Mouse (Mus musculus) hindbrain, embryonic 12.5 days (tissue): ENCODE measurements around the gene Hectd1. TPM values are rescaled to one million over a fixed set of nuclear protein-coding genes. Genes with fewer than 3 reads are reported as not detected.

Source experiments
- ATAC-seq: fragments of 200-750 bp; cut with Nextera tagmentation; 2 replicates; pipeline ENCODE4 v1.8.0; 2017; ENCODE audit warnings: moderate TSS enrichment; ENCODE audit not compliant: low FRiP score
- H3K27ac ChIP-seq: fragments of 300-500 bp; sonication (generic); 2 replicates; pipeline ENCODE4 v1.5.1; 2016; ENCODE audit warnings: mild to moderate bottlenecking
- H3K27me3 ChIP-seq: fragments of 300-500 bp; sonication (generic); 2 replicates; pipeline ENCODE4 v1.6.1; 2016; ENCODE audit warnings: mild to moderate bottlenecking
- H3K36me3 ChIP-seq: fragments of 300-500 bp; sonication (generic); 2 replicates; pipeline ENCODE4 v1.6.1; 2016; ENCODE audit warnings: mild to moderate bottlenecking
- H3K4me1 ChIP-seq: fragments of 300-500 bp; sonication (generic); 2 replicates; pipeline ENCODE4 v1.6.1; 2016
- H3K4me2 ChIP-seq: fragments of 300-500 bp; sonication (generic); replicated peaks from 2 replicates; pipeline ENCODE4 v1.6.1; 2016; ENCODE audit warnings: mild to moderate bottlenecking
- H3K4me3 ChIP-seq: fragments of 300-500 bp; sonication (generic); 2 replicates; pipeline ENCODE4 v1.5.1; 2016; ENCODE audit warnings: mild to moderate bottlenecking
- H3K9ac ChIP-seq: fragments of 300-500 bp; sonication (generic); 2 replicates; pipeline ENCODE4 v1.6.1; 2016; ENCODE audit warnings: mild to moderate bottlenecking, moderate library complexity
- H3K9me3 ChIP-seq: fragments of 300-500 bp; sonication (generic); replicated peaks from 2 replicates; pipeline ENCODE4 v1.6.1; 2016; ENCODE audit warnings: mild to moderate bottlenecking
- WGBS: fragments of 180-500 bp; shearing (Covaris S2); methylation state at CpG from one replicate; pipeline ENCODE4 v1.1.7; 2016; 5-methylcytosine and 5-hydroxymethylcytosine counted together
- polyA plus RNA-seq: library from polyadenylated mRNA; unstranded; fragments of >200 nt; fragmentation: Nextera tagmentation; extraction: Ambion mirVana; gene quantifications from 2 replicates; pipeline ENCODE4 v1.2.1, GENCODE M21; 2016

Hectd1 gene
- 40.9 and 42.8 TPM in 2 replicates for polyA plus RNA-seq

DNA sequence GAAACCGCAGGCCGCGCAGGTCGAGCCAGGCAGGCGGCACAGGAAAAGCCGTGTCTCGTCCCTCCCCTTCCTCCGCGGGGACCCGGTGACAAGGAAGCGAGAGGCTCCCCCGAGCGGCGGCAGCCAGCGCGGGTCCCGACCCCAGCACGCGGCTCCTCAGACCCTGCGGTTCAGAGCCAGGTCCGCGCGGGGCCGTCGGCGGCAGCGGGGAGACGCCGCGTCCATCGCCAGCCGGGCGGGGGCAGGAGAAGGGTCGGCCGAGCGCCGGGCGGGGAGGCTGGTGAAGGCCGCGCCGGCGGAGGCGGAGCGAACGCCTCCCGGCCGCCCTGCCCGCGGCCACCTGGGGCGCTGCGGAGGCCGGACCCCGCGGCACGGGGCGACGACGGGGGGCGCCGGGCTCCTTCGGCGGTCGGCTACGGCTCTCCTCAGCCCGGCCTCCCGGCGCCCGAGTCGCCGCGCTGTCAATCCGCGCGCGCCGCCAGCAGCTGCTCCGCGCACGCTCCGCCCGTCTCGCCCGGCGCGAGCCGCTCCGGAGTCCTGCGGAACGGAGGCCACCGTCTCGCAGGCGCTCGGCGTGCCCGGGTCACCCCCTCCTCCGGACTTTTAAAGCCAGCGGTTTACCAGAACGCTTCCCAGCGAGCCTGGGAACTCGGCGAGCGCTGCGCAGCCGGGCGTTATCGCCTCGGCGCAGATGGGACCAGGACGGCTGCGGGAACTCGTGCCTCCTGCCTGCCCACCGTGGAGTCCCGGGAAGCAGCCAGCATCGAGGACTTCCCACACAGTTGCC is at the start of gene Hectd1:
TSS of gene Hectd1 (minus strand) at position 247 of the 787 bp plus-strand sequence.
- peak; percentile 96 for ATAC-seq

DNA sequence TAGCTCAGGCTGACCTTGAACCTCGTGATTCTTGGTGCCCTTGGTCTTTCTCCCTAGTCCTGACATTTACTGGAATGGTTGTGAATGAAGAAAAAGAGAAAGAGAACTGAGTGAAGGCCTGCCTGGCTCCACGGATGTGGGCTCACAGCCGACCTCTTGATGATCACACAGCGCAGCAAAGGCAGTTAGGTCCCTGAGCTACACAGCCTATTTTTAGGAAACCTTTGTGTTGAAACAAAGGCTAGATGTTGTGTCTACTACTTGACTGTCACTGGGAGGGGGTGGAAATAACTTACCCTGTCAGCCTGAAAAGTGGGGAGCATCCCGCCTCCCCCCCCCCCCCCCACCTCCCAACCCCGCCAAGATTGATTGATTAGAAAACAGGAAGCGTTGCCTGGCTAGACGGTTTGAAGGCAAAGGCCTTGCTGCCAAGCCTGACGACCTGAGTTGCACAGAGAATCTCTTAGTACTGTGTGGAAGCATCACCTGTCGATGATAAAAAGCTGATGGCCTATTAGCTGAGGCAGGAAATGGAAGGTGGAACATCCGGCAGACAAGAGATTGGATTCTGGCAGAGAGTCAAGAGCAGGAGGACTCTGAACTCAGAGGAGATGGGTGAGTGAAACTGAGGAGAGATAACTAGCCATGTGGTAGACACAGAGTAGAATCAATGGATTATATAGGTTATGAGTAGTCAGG is 42.3 kb upstream of the Hectd1 start:
- Histone ChIP-seq H3K27me3 (peaks cover 15% of the 10 kb centered on the region; the same call in 1 of the 2 replicates), H3K4me1 (0 out of 2 replicates have a peak, but pooled peaks cover under 1% of the 10 kb centered on the region), H3K4me2 (no peak overlapping the region), H3K4me3 (no peak overlapping the region), H3K36me3 (no peaks in the 10 kb centered on the region), H3K9me3 (no peaks in the 10 kb centered on the region), H3K27ac (no peak overlapping the region), H3K9ac (no peak overlapping the region)
- ATAC-seq: no peak
- WGBS: 55% methylated on average over 11 of the region's 11 CpGs

More for the DNA sequence above, at the start of gene Hectd1:
- peaks cover 19% of the 10 kb centered on the region for H3K4me1 ChIP-seq
- peak within 1 kb of the TSS; percentile 70 for H3K4me2 ChIP-seq
- peak within 1 kb of the TSS; percentile 99 for H3K27ac ChIP-seq
- no peaks in the 10 kb centered on the region for H3K27me3 ChIP-seq
- H3K4me3 ChIP-seq: peak within 1 kb of the TSS; percentile 96
- WGBS: under 1% methylated on average over 94 of the region's 114 CpGs
- H3K9me3 ChIP-seq: no peaks in the 10 kb centered on the region
- peak within 1 kb of the TSS; percentile 95 for H3K9ac ChIP-seq
- H3K36me3 ChIP-seq: peaks cover 10% of the 10 kb centered on the region

DNA sequence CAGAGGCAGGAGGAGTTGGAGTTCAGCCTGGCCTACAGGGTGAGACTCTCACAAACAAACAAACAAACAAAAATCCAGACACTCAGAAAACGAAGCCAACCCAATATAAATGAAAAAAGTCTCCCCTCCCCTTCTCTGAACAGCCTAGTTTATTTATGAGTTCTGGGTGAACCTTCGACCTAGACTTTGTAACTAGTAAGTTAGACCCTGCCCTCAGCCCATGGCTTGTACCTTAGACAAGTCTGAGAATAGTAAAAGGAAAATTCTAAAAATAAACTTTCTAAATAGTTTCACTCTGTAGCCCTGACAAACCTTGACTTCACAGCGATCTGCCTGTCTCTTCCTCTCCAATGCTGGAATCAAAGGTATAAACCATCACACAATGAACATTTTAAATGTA is 40.2 kb upstream of the Hectd1 start:
- Histone ChIP-seq H3K4me3 (no peak overlapping the region), H3K9me3 (no peaks in the 10 kb centered on the region), H3K4me1 (peaks cover 19% of the 10 kb centered on the region), H3K27me3 (peaks cover 15% of the 10 kb centered on the region; the same call in 1 of the 2 replicates), H3K27ac (no peak overlapping the region), H3K4me2 (no peak overlapping the region), H3K9ac (no peak overlapping the region), H3K36me3 (no peaks in the 10 kb centered on the region)
- ATAC-seq: no peak
- 79% methylated on average over 3 of the region's 3 CpGs for WGBS

DNA sequence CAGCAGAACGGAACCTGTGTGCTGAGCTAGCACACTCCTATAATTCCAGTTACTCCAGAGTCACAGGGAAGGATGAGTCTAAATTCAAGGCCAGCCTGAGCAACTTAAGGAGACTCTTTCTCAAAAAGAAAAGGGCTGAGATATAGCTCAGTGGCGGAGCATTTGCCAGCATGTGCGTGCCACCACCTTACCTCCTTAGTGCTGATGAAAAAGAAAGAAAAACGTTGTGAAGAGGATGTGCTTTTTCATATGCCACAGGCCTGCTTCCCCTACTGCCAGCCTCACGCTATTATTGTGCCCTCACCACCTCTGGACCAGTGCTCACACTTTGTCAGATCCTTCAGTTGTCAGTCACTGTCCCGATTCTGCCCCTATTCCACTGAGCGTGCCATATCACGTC is 37.7 kb upstream of the Hectd1 start:
- 82% methylated on average over 8 of the region's 8 CpGs for WGBS
- Histone ChIP-seq H3K9me3 (no peaks in the 10 kb centered on the region), H3K36me3 (no peaks in the 10 kb centered on the region), H3K27me3 (peaks cover 20% of the 10 kb centered on the region), H3K4me1 (peaks cover 20% of the 10 kb centered on the region), H3K27ac (no peak overlapping the region), H3K4me3 (no peak overlapping the region), H3K4me2 (no peak overlapping the region), H3K9ac (no peak overlapping the region)
- no peak for ATAC-seq

DNA sequence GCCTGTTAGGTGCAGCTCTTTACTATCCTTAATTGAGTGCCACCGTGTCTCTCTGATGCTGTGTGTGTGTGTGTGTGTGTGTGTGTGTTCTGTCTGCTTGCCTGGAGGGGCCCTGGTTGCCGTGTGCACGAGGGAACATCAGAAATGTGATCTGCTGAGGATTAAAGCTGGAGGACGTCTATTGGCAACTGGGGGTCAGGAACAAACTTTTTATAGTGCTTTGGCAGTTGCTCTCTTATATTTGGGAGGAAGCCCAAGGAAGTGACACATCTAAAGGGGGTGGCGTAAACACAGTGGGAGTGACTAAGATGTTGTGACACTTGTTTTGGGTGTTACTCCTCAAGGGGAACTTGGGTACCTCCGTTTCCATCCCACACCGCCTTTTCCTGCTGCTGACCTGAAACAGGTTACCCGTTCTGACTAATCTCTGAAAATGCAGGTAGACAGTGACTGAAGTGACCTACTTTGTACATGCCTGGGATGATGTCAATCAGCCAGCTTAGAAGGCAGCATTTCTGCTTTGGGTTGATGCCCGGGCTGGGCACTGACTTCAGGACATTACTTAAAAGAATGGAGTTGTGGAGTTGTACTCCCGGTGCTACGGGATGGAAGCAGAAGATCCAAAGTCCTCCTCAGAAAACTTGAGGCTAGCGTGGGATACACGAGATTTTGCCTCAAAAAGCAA is 37.0 kb upstream of the Hectd1 start:
- ATAC-seq: no peak
- 67% methylated on average over 13 of the region's 13 CpGs for WGBS

DNA sequence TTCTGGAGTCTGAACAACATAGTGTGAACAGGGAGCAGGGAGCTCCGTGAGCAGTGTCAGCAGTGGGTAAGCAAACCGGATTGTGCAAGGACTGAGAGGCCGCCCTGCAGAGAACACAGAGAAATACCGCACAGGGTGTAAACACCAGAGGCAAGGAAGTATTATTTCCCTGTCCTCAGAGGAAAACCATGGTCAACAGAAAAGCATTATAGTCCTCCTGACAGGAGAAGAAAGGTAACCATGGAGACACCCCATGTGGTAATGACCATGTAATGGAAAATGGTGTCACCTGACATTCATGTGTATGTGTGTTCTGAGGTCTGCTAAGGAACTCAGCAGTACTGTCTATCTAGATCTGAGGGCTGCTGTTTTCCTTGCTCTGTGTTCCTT is 36.4 kb upstream of the Hectd1 start:
- WGBS: 11% methylated on average over 4 of the region's 4 CpGs

More for the DNA sequence above, 37.0 kb upstream of the Hectd1 start:
- H3K36me3 ChIP-seq: no peaks in the 10 kb centered on the region
- H3K9ac ChIP-seq: no peak overlapping the region
- H3K4me3 ChIP-seq: no peak overlapping the region
- H3K27me3 ChIP-seq: peaks cover 20% of the 10 kb centered on the region
- H3K4me1 ChIP-seq: peaks cover 20% of the 10 kb centered on the region
- no peaks in the 10 kb centered on the region for H3K9me3 ChIP-seq
- no peak overlapping the region for H3K4me2 ChIP-seq
- peak overlapping the region; percentile 44; the same call in 1 of the 2 replicates for H3K27ac ChIP-seq

DNA sequence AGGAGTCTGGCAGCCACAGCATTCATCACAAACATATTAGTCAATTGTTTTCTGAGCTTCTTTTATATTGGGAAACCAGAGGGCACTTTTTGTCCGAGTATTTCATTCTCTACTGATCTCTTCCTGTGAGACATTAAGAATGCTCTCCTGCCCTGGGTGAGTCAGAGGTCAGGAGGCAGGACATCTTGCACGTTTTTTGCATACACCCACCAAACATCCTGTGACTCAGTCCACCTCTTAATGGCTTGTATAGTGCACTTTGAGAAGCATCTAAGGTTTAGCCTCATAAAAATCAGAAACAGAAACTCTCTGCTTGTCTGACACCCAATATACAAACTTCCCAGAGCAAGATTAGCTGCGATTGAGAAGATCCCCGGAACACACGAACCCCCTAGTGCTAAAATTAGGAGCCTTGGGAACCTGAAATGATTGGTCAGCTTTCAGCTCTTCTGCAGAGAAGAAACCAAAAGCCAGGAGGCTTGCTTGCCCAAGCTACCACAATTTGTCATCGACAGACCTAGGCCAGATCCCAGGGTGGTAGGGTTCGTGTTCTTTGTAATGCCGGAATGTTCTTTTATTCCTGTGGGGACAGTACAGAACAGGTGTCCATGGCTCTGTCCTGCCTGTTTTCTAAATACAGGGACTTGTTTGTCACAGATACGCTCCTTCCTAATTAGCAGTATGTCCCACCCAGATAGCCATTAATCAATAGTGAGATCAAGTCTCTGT is 35.9 kb upstream of the Hectd1 start:
- H3K27ac ChIP-seq: 0 out of 2 replicates have a peak overlapping the region, but pooled peaks have one; percentile 17
- 48% methylated on average over 9 of the region's 9 CpGs for WGBS
- H3K9ac ChIP-seq: no peak overlapping the region
- no peaks in the 10 kb centered on the region for H3K36me3 ChIP-seq
- peak overlapping the region; percentile 24 for H3K4me2 ChIP-seq
- peaks cover 20% of the 10 kb centered on the region for H3K27me3 ChIP-seq
- peaks cover 20% of the 10 kb centered on the region for H3K4me1 ChIP-seq
- no peak for ATAC-seq
- H3K4me3 ChIP-seq: no peak overlapping the region
- H3K9me3 ChIP-seq: no peaks in the 10 kb centered on the region

More for the DNA sequence above, 36.4 kb upstream of the Hectd1 start:
- no peaks in the 10 kb centered on the region for H3K9me3 ChIP-seq
- H3K4me2 ChIP-seq: peak overlapping the region; percentile 24
- peaks cover 20% of the 10 kb centered on the region for H3K27me3 ChIP-seq
- peak; percentile 87 for ATAC-seq
- no peak overlapping the region for H3K4me3 ChIP-seq
- H3K9ac ChIP-seq: no peak overlapping the region
- no peaks in the 10 kb centered on the region for H3K36me3 ChIP-seq
- H3K27ac ChIP-seq: peak overlapping the region; percentile 44; the same call in 1 of the 2 replicates
- peaks cover 20% of the 10 kb centered on the region for H3K4me1 ChIP-seq

DNA sequence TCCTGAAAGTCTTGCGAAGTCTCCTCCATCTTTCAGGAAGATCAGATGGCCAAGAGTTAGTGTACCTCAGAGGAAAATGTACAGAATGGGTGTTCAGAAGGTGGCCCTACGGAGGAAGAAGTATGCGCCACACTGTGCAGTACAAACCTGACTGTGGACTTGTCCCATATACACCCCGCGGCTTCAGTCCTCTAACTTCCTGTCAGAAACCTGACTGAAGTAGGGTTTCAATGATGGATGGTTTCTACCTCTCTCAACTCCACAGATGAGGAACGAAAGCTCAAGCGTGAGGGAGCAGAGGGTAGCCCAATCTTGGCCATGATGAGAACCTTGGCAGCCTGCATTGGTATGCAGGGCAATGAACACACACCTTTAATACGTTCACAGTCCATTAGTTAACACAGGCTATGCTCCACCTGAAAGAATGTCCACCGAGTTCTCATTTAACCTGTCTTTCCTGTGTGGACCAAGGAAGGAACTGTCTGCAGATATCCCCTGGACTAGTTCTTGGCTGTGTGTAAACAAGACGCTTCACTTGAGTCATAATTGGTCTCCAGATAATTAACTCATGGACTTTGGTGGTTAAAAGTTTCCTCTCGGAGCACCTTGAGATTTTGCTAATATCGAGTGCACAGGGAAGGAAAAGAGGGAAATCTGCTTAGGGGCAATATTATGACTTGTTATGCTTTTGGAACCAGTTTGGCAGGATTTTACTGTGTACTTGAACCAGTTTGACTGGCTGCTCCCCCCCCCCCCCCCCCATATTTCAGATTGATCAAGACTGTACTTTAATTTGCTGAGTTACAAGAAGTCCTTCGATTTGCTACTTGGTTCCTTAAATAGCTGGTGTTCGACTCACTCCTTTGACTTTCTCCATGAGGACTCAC is 34.0 kb upstream of the Hectd1 start:
- H3K9me3 ChIP-seq: no peaks in the 10 kb centered on the region
- H3K27ac ChIP-seq: no peak overlapping the region
- H3K4me2 ChIP-seq: no peak overlapping the region
- no peaks in the 10 kb centered on the region for H3K36me3 ChIP-seq
- no peak for ATAC-seq
- 93% methylated on average over 14 of the region's 14 CpGs for WGBS
- peaks cover 20% of the 10 kb centered on the region for H3K4me1 ChIP-seq
- peaks cover 16% of the 10 kb centered on the region for H3K27me3 ChIP-seq
- no peak overlapping the region for H3K4me3 ChIP-seq
- H3K9ac ChIP-seq: no peak overlapping the region

DNA sequence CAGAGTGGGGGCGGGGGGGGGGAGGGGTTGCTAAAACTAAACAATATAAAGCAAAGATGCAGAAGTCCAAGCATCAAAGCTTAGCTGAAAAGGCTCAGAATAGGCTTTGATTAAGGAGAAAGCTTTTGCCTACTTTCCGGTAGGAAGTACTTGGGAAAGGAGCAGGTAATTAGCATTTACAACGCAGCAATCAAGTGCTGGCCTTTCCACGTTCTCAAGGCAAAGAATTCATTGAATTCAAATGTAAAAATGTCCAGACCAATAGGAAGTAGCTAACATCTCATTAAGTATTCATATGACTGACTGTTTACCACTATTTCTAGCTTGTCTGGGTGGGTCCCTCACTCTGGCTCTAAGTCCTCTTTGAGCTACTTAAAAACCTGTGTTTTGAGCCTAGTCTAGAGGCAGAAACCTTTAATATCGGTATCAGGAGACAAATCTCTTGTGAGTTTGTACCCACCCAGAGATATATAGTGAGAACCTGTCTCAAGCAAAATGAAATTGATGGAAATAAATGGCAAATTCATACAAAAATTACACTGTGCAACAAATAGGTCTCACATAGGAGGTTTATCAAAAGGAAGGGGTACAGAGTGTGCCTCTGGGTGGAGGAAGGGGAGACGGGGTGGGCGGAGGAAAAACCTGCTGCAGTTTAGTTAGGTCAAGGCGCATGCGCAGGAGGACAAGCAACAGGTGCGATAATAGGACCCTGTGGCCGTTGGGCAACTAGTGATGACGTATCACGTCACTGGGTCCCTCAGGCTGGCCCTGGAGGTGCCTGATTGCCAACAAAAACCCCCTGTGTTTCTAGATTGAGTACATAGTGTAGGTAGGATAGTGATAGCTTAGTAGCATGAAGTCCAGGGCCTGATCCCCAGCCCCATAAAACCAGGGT is 29.0 kb upstream of the Hectd1 start:
- Histone ChIP-seq H3K27me3 (peaks cover 4% of the 10 kb centered on the region; the same call in 1 of the 2 replicates), H3K9ac (no peak overlapping the region), H3K27ac (no peak overlapping the region), H3K9me3 (no peaks in the 10 kb centered on the region), H3K4me3 (no peak overlapping the region), H3K4me1 (no peaks in the 10 kb centered on the region), H3K36me3 (no peaks in the 10 kb centered on the region), H3K4me2 (no peak overlapping the region)
- ATAC-seq: no peak
- 72% methylated on average over 13 of the region's 13 CpGs for WGBS

DNA sequence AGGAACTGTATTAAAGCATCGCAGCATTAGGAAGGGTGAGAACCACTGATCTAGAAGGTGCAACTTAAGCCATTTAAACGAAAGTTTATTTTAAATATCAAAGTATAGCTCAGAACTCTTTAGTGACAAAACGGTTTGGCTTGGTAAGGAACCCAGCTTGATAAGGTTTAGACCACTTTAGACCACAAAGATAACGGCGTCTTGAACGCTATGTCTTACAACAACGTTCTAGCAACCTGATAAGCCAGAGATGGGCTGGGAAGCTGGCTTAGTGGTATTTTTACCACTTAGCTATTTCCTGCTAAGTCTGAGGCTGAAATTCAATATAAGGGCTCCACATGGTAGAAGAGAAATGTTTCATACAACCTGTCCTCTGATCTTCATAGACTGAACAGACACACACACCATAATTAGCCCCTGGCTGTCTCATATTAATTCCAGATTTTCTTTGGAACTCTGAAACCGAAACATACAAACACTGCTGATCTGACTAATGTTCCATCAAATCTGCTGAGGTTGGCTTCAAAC is 27.5 kb upstream of the Hectd1 start:
- 90% methylated on average over 8 of the region's 8 CpGs for WGBS
- no peak overlapping the region for H3K9ac ChIP-seq
- H3K4me1 ChIP-seq: no peaks in the 10 kb centered on the region
- no peak overlapping the region for H3K4me3 ChIP-seq
- H3K9me3 ChIP-seq: no peaks in the 10 kb centered on the region
- H3K27me3 ChIP-seq: no peaks in the 10 kb centered on the region
- H3K36me3 ChIP-seq: no peaks in the 10 kb centered on the region
- no peak overlapping the region for H3K4me2 ChIP-seq
- no peak overlapping the region for H3K27ac ChIP-seq
- ATAC-seq: no peak
